Mouse (Mus musculus) heart, embryonic 10.5 days (tissue): Measurements from ENCODE around the gene Spag9. TPM values are rescaled to one million over a fixed set of nuclear protein-coding genes. Genes with fewer than 3 reads are reported as not detected.
A peak's percentile ranks its signal among the peaks of the same experiment; 100 is the strongest.

ENCODE experiments used
- DNase-seq: peaks from one replicate; pipeline ENCODE4 v3.0.0-alpha.2; 2017; ENCODE audit warnings: low spot score
- H3K27ac ChIP-seq: fragments of 300-500 bp; sonication (generic); 2 replicates; pipeline ENCODE4 v1.5.1; 2016; ENCODE audit warnings: mild to moderate bottlenecking
- H3K27me3 ChIP-seq: fragments of 300-500 bp; sonication (generic); 2 replicates; pipeline ENCODE4 v1.6.1; 2016; ENCODE audit warnings: mild to moderate bottlenecking; ENCODE audit not compliant: poor library complexity, insufficient read depth, severe bottlenecking
- H3K36me3 ChIP-seq: fragments of 300-500 bp; sonication (generic); 2 replicates; pipeline ENCODE4 v1.6.1; 2016; ENCODE audit warnings: mild to moderate bottlenecking, moderate library complexity
- H3K4me1 ChIP-seq: fragments of 300-500 bp; sonication (generic); 2 replicates; pipeline ENCODE4 v1.6.1; 2016; ENCODE audit warnings: mild to moderate bottlenecking
- H3K4me3 ChIP-seq: fragments of 300-500 bp; sonication (generic); 2 replicates; pipeline ENCODE4 v1.5.1; 2016; ENCODE audit warnings: mild to moderate bottlenecking, moderate library complexity
- H3K9me3 ChIP-seq: fragments of 300-500 bp; sonication (generic); 2 replicates; pipeline ENCODE4 v1.6.1; 2016; ENCODE audit warnings: mild to moderate bottlenecking, moderate library complexity
- WGBS: fragments of 180-500 bp; shearing (Covaris S2); methylation state at CpG from one replicate; pipeline ENCODE4 v1.1.7; 2016; 5-methylcytosine and 5-hydroxymethylcytosine counted together
- polyA plus RNA-seq: library from polyadenylated mRNA; unstranded; fragments of >200 nt; fragmentation: Nextera tagmentation; extraction: Ambion mirVana; gene quantifications from 2 replicates; pipeline ENCODE4 v1.2.1, GENCODE M21; 2016

The Spag9 gene
- polyA plus RNA-seq, 1 experiment from 2014 or later = 27.8 TPM

GRCm38 (mm10) chr11:93988328-93989062 is 7.4 kb upstream of the Spag9 start:
- peaks cover 11% of the 10 kb centered on the region for H3K4me1 ChIP-seq
- DNase-seq = no peak
- H3K4me3 ChIP-seq = no peak overlapping the region
- H3K9me3 ChIP-seq = no peaks in the 10 kb centered on the region
- H3K27me3 ChIP-seq = no peaks in the 10 kb centered on the region
- 47% methylated on average over 12 of the region's 12 CpGs for WGBS
- peak overlapping the region; percentile 81 for H3K27ac ChIP-seq
- H3K36me3 ChIP-seq = no peaks in the 10 kb centered on the region

GRCm38 (mm10) chr11:93994531-93994930 is 1.4 kb upstream of the Spag9 start:
- Histone ChIP-seq H3K27ac (peak overlapping the region; percentile 97), H3K9me3 (no peaks in the 10 kb centered on the region), H3K36me3 (no peaks in the 10 kb centered on the region), H3K4me3 (peak overlapping the region; percentile 97), H3K27me3 (no peaks in the 10 kb centered on the region), H3K4me1 (peaks cover 23% of the 10 kb centered on the region)
- WGBS = 66% methylated on average over 5 of the region's 5 CpGs
- no peak for DNase-seq

GRCm38 (mm10) chr11:93995111-93995719 is 676 bp upstream of the Spag9 start:
- peak overlapping the region; percentile 97 for H3K27ac ChIP-seq
- no peaks in the 10 kb centered on the region for H3K9me3 ChIP-seq
- peaks cover 23% of the 10 kb centered on the region for H3K4me1 ChIP-seq
- peak overlapping the region; percentile 97 for H3K4me3 ChIP-seq
- 7% methylated on average over 15 of the region's 15 CpGs for WGBS
- H3K27me3 ChIP-seq = no peaks in the 10 kb centered on the region
- H3K36me3 ChIP-seq = no peaks in the 10 kb centered on the region
- DNase-seq = peak; percentile 93

GRCm38 (mm10) chr11:93996306-93997140 is 632 bp downstream of the Spag9 start:
- H3K27ac ChIP-seq = peak overlapping the region; percentile 97
- H3K27me3 ChIP-seq = no peaks in the 10 kb centered on the region
- no peaks in the 10 kb centered on the region for H3K9me3 ChIP-seq
- peaks cover 23% of the 10 kb centered on the region for H3K4me1 ChIP-seq
- no peaks in the 10 kb centered on the region for H3K36me3 ChIP-seq
- peak; percentile 89 for DNase-seq
- under 1% methylated on average over 58 of the region's 58 CpGs for WGBS
- H3K4me3 ChIP-seq = peak overlapping the region; percentile 97

- peak overlapping the region; percentile 97 for H3K4me3 ChIP-seq
- DNase-seq = no peak
- H3K4me1 ChIP-seq = peaks cover 23% of the 10 kb centered on the region
- H3K27ac ChIP-seq = peak overlapping the region; percentile 97
- no peaks in the 10 kb centered on the region for H3K27me3 ChIP-seq
- 37% methylated on average over 13 of the region's 13 CpGs for WGBS
- H3K36me3 ChIP-seq = no peaks in the 10 kb centered on the region
- no peaks in the 10 kb centered on the region for H3K9me3 ChIP-seq
Observed at GRCm38 (mm10) chr11:93997141-93997775, 1.4 kb downstream of the Spag9 start.

- Histone ChIP-seq H3K4me3 (no peak overlapping the region), H3K9me3 (no peaks in the 10 kb centered on the region), H3K36me3 (peaks cover 4% of the 10 kb centered on the region; the same call in 1 of the 2 replicates), H3K27me3 (no peaks in the 10 kb centered on the region), H3K4me1 (peaks cover 22% of the 10 kb centered on the region), H3K27ac (no peak overlapping the region)
- DNase-seq = no peak
Observed at GRCm38 (mm10) chr11:93999276-93999675, 3.4 kb downstream of the Spag9 start.

- Histone ChIP-seq H3K36me3 (peaks cover 4% of the 10 kb centered on the region; the same call in 1 of the 2 replicates), H3K4me3 (no peak overlapping the region), H3K4me1 (0 out of 2 replicates have a peak, but pooled peaks cover 3% of the 10 kb centered on the region), H3K9me3 (no peaks in the 10 kb centered on the region), H3K27ac (no peak overlapping the region), H3K27me3 (no peaks in the 10 kb centered on the region)
- DNase-seq = no peak
- WGBS = 91% methylated on average over 2 of the region's 2 CpGs
Observed at GRCm38 (mm10) chr11:94003346-94003745, 7.5 kb downstream of the Spag9 start.

GRCm38 (mm10) chr11:94019091-94019490 is 23.2 kb downstream of the Spag9 start:
- H3K4me3 ChIP-seq = no peak overlapping the region
- H3K9me3 ChIP-seq = no peaks in the 10 kb centered on the region
- H3K27me3 ChIP-seq = no peaks in the 10 kb centered on the region
- H3K27ac ChIP-seq = no peak overlapping the region
- peaks cover 17% of the 10 kb centered on the region for H3K36me3 ChIP-seq
- 87% methylated on average over 5 of the region's 5 CpGs for WGBS
- no peaks in the 10 kb centered on the region for H3K4me1 ChIP-seq
- no peak for DNase-seq

GRCm38 (mm10) chr11:94020403-94020802 is 24.5 kb downstream of the Spag9 start:
- Histone ChIP-seq H3K36me3 (peaks cover 15% of the 10 kb centered on the region), H3K9me3 (no peaks in the 10 kb centered on the region), H3K27me3 (no peaks in the 10 kb centered on the region), H3K4me1 (no peaks in the 10 kb centered on the region), H3K4me3 (no peak overlapping the region), H3K27ac (no peak overlapping the region)
- WGBS = 82% methylated on average over 6 of the region's 6 CpGs
- DNase-seq = no peak

- no peak for DNase-seq
- Histone ChIP-seq H3K9me3 (no peaks in the 10 kb centered on the region), H3K4me3 (no peak overlapping the region), H3K36me3 (no peaks in the 10 kb centered on the region), H3K27me3 (no peaks in the 10 kb centered on the region), H3K27ac (no peak overlapping the region), H3K4me1 (no peaks in the 10 kb centered on the region)
- 87% methylated on average over 4 of the region's 4 CpGs for WGBS
Observed at GRCm38 (mm10) chr11:94026289-94026688, 30.4 kb downstream of the Spag9 start.

GRCm38 (mm10) chr11:94032084-94032483 is 36.2 kb downstream of the Spag9 start:
- no peaks in the 10 kb centered on the region for H3K9me3 ChIP-seq
- WGBS = 77% methylated on average over 4 of the region's 4 CpGs
- H3K4me3 ChIP-seq = no peak overlapping the region
- no peak for DNase-seq
- H3K27ac ChIP-seq = no peak overlapping the region
- no peaks in the 10 kb centered on the region for H3K36me3 ChIP-seq
- peaks cover 3% of the 10 kb centered on the region; the same call in 1 of the 2 replicates for H3K4me1 ChIP-seq
- no peaks in the 10 kb centered on the region for H3K27me3 ChIP-seq

GRCm38 (mm10) chr11:94032971-94033370 is 37.1 kb downstream of the Spag9 start:
- peaks cover 3% of the 10 kb centered on the region; the same call in 1 of the 2 replicates for H3K4me1 ChIP-seq
- H3K36me3 ChIP-seq = no peaks in the 10 kb centered on the region
- H3K9me3 ChIP-seq = no peaks in the 10 kb centered on the region
- 50% methylated on average over 2 of the region's 2 CpGs for WGBS
- no peak overlapping the region for H3K4me3 ChIP-seq
- no peak overlapping the region for H3K27ac ChIP-seq
- no peak for DNase-seq
- no peaks in the 10 kb centered on the region for H3K27me3 ChIP-seq
